Mouse (Mus musculus): Measurements from ENCODE around the gene Tkt. TPM values are rescaled to one million over a fixed set of nuclear protein-coding genes. Genes with fewer than 3 reads are reported as not detected.

The Tkt gene
- total and polyA plus RNA-seq, 2 experiments: 115 to 166 TPM

DNA sequence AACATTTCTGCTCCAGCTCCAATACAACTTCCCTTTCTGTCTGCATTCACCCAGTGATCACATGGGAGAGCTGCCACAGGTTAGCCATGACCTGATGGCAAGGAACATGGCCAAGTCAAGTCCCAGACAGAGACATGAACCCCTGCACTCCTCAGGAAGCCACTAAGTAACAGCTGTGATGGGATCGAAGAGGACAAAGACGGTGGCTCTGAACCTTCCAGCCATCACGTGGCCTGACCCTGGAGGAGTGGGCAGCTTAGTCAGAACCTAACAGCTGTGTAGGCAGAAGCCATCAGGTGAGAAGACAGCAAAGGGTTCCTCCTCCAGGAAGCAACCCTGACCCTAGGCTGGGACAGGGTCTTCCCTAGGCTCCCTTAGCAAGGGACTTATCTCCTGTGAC, 61.3 kb downstream of the Tkt start:
- Histone ChIP-seq H3K36me3 (ENCODE audit: control insufficient read depth, insufficient read depth, low read length) (no peaks in the 10 kb centered on the region), H3K79me2 (ENCODE audit: control insufficient read depth, insufficient read depth, low read length) (no peaks in the 10 kb centered on the region), H3K4me1 (ENCODE audit: control insufficient read depth, insufficient read depth, low read length) (no peaks in the 10 kb centered on the region), H3K27ac (replicated peaks; ENCODE audit: insufficient read depth, low read depth, low read length) (no peak overlapping the region), H3K9ac (ENCODE audit: low read depth, low read length) (no peak overlapping the region), H3K4me3 (ENCODE audit: insufficient read depth, low read depth, low read length) (no peak overlapping the region), H3K27me3 (ENCODE audit: control insufficient read depth, insufficient read depth, low read length) (no peaks in the 10 kb centered on the region)
- DNase-seq (ENCODE audit: extremely low read depth, low read depth, low spot score): no peak
- TF ChIP-seq POLR2A (IDR thresholded peaks at IDR 0.05; ENCODE audit: extremely low read depth, insufficient read depth, low read length) (no peak), CTCF (IDR thresholded peaks at IDR 0.05; ENCODE audit: low read depth, low read length) (no peak)
- WGBS: 86% methylated on average over 3 of the region's 3 CpGs

DNA sequence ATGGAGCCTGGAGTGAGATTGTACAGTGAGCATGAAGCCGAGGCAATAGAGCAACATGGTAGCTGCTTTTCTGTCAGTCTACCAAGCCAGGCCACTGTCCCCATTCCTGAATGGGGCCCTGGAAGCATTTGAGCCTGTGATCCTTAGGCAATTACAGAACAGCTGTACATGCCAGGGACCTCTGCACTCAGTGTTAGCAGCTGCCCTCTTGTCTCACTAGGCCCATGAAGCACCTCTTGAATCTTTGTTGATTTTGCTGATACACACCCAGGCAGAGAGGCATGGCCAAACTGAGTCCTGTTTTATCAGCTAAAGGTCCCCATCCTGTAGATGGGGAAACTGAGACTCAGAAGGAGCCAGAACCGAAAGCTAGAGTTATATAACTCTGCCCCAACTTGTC, 62.1 kb downstream of the Tkt start:
- TF ChIP-seq POLR2A (IDR thresholded peaks at IDR 0.05; ENCODE audit: extremely low read depth, insufficient read depth, low read length) (no peak), CTCF (IDR thresholded peaks at IDR 0.05; ENCODE audit: low read depth, low read length) (no peak)
- no peak overlapping the region for H3K9ac ChIP-seq (ENCODE audit: low read depth, low read length)
- no peaks in the 10 kb centered on the region for H3K4me1 ChIP-seq (ENCODE audit: control insufficient read depth, insufficient read depth, low read length)
- WGBS: 91% methylated on average over 2 of the region's 2 CpGs
- no peak overlapping the region for H3K4me3 ChIP-seq (ENCODE audit: insufficient read depth, low read depth, low read length)
- DNase-seq (ENCODE audit: extremely low read depth, low read depth, low spot score): no peak
- no peaks in the 10 kb centered on the region for H3K79me2 ChIP-seq (ENCODE audit: control insufficient read depth, insufficient read depth, low read length)
- H3K36me3 ChIP-seq (ENCODE audit: control insufficient read depth, insufficient read depth, low read length): no peaks in the 10 kb centered on the region
- no peak overlapping the region for H3K27ac ChIP-seq (replicated peaks; ENCODE audit: insufficient read depth, low read depth, low read length)
- no peaks in the 10 kb centered on the region for H3K27me3 ChIP-seq (ENCODE audit: control insufficient read depth, insufficient read depth, low read length)

DNA sequence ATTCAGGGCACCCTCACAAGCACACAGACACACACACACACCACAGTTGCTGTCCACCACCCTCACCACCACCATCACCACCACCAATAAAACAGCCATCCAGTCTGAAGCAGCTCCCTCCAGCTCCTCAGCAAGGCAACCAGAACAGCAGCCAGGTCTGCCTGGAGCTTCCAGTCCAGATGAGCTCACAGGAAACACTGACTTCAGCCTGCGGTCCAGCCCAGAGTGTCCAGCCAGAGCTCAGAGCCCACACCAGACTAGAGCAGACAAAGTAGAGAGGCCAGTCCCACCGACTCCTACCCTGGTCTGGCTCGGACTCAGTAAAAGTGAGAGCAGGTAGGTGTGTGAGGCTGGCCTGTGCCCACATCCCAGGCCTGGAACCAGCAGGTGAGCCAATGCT, 62.8 kb downstream of the Tkt start:
- WGBS: 87% methylated on average over 3 of the region's 3 CpGs
- no peaks in the 10 kb centered on the region for H3K79me2 ChIP-seq (ENCODE audit: control insufficient read depth, insufficient read depth, low read length)
- H3K4me3 ChIP-seq (ENCODE audit: insufficient read depth, low read depth, low read length): no peak overlapping the region
- no peak overlapping the region for H3K9ac ChIP-seq (ENCODE audit: low read depth, low read length)
- no peak for TF ChIP-seq CTCF (IDR thresholded peaks at IDR 0.05; ENCODE audit: low read depth, low read length)
- no peak for TF ChIP-seq POLR2A (IDR thresholded peaks at IDR 0.05; ENCODE audit: extremely low read depth, insufficient read depth, low read length)
- H3K27me3 ChIP-seq (ENCODE audit: control insufficient read depth, insufficient read depth, low read length): no peaks in the 10 kb centered on the region
- DNase-seq (ENCODE audit: extremely low read depth, low read depth, low spot score): no peak
- no peaks in the 10 kb centered on the region for H3K36me3 ChIP-seq (ENCODE audit: control insufficient read depth, insufficient read depth, low read length)
- H3K27ac ChIP-seq (replicated peaks; ENCODE audit: insufficient read depth, low read depth, low read length): no peak overlapping the region
- H3K4me1 ChIP-seq (ENCODE audit: control insufficient read depth, insufficient read depth, low read length): no peaks in the 10 kb centered on the region

DNA sequence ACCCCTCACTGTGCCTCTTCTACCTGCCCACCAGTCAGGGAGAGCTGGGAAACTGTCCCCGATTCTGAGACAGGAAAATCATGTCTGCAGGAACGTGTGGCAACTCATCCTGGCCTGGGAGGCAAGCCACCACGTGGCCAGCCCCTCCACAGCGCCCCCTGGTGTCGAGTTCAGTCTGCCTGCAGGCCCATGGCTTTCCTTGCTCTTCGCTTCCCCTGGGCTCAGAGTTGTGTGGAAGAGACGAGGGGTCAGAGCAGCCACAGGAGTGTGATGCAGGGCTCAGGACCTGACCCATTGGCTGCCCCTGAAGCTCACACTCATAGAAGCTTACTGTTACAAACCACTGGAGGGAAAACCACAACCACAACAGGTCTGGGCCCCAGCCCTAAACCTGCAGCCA, 64.4 kb downstream of the Tkt start:
- no peaks in the 10 kb centered on the region for H3K4me1 ChIP-seq (ENCODE audit: control insufficient read depth, insufficient read depth, low read length)
- no peaks in the 10 kb centered on the region for H3K27me3 ChIP-seq (ENCODE audit: control insufficient read depth, insufficient read depth, low read length)
- DNase-seq (ENCODE audit: extremely low read depth, low read depth, low spot score): peak; percentile 37
- no peaks in the 10 kb centered on the region for H3K79me2 ChIP-seq (ENCODE audit: control insufficient read depth, insufficient read depth, low read length)
- TF ChIP-seq POLR2A (IDR thresholded peaks at IDR 0.05; ENCODE audit: extremely low read depth, insufficient read depth, low read length) (no peak), CTCF (IDR thresholded peaks at IDR 0.05; ENCODE audit: low read depth, low read length) (peak; percentile 95)
- WGBS: 18% methylated on average over 7 of the region's 7 CpGs
- no peak overlapping the region for H3K27ac ChIP-seq (replicated peaks; ENCODE audit: insufficient read depth, low read depth, low read length)
- H3K9ac ChIP-seq (ENCODE audit: low read depth, low read length): no peak overlapping the region
- H3K36me3 ChIP-seq (ENCODE audit: control insufficient read depth, insufficient read depth, low read length): no peaks in the 10 kb centered on the region
- no peak overlapping the region for H3K4me3 ChIP-seq (ENCODE audit: insufficient read depth, low read depth, low read length)

DNA sequence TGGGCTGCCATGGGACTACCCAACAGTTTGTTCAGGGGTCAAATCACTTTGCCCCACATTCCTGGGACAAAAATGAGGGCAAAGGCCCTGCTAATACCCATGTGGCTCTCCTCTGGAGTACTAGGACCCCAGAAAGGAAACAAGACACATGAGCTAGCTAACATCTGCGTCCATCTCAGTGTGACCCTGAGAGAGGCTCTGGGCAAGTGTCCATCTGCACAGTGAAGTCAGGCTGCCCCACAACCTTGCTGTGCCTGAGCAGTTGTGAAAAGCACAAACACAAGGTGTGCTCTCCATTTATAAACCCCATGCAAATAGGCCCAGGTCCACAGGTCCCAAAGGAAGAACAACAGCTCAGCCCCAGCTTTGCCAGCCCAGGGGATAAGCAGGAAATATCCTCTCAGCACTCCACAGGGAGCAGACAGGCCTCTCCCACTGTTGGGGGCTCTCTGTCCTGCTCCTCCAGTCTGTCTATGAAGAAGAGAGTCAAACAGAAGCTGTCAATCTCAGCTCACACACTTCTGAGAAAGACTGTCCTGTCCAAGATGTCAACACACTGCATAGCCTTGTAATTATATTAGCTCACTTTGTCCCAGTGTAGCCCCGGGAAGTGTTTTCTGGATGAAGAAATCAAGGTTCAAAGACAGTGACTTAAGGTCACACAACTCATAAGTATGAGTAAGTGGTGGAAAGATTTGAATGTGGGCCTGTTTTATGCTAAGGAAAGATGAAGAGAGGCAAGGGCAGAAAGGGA, 65.0 kb downstream of the Tkt start:
- Histone ChIP-seq H3K9ac (ENCODE audit: low read depth, low read length) (no peak overlapping the region), H3K79me2 (ENCODE audit: control insufficient read depth, insufficient read depth, low read length) (no peaks in the 10 kb centered on the region), H3K4me3 (ENCODE audit: insufficient read depth, low read depth, low read length) (no peak overlapping the region), H3K4me1 (ENCODE audit: control insufficient read depth, insufficient read depth, low read length) (no peaks in the 10 kb centered on the region), H3K27ac (replicated peaks; ENCODE audit: insufficient read depth, low read depth, low read length) (no peak overlapping the region), H3K36me3 (ENCODE audit: control insufficient read depth, insufficient read depth, low read length) (no peaks in the 10 kb centered on the region), H3K27me3 (ENCODE audit: control insufficient read depth, insufficient read depth, low read length) (no peaks in the 10 kb centered on the region)
- no peak for TF ChIP-seq CTCF (IDR thresholded peaks at IDR 0.05; ENCODE audit: low read depth, low read length)
- TF ChIP-seq POLR2A (IDR thresholded peaks at IDR 0.05; ENCODE audit: extremely low read depth, insufficient read depth, low read length): no peak
- DNase-seq (ENCODE audit: extremely low read depth, low read depth, low spot score): no peak
- WGBS: 42% methylated on average over 2 of the region's 2 CpGs

DNA sequence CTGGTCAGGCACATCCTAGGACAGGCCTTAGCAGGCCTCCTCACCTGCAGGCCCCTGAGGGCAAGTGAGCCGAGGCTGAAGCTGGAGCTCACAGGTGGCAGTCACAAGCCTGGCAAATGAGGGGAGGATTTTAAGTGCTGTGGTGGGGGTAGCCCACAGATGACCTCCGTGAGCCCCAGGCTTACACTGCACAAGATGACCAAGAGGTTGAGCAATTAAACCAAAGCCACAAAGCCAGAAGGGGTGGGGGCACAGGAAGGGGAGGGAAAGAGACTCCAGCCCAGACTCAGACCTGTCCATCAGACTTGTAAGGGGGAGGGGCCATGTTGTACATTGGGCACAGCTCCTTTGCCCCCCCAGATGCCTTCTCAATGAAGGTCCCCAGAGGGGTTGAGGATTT, 68.6 kb downstream of the Tkt start:
- Histone ChIP-seq H3K4me1 (ENCODE audit: control insufficient read depth, insufficient read depth, low read length) (no peaks in the 10 kb centered on the region), H3K9ac (ENCODE audit: low read depth, low read length) (no peak overlapping the region), H3K27me3 (ENCODE audit: control insufficient read depth, insufficient read depth, low read length) (no peaks in the 10 kb centered on the region), H3K27ac (replicated peaks; ENCODE audit: insufficient read depth, low read depth, low read length) (no peak overlapping the region), H3K36me3 (ENCODE audit: control insufficient read depth, insufficient read depth, low read length) (no peaks in the 10 kb centered on the region), H3K4me3 (ENCODE audit: insufficient read depth, low read depth, low read length) (no peak overlapping the region), H3K79me2 (ENCODE audit: control insufficient read depth, insufficient read depth, low read length) (no peaks in the 10 kb centered on the region)
- TF ChIP-seq CTCF (IDR thresholded peaks at IDR 0.05; ENCODE audit: low read depth, low read length) (no peak), POLR2A (IDR thresholded peaks at IDR 0.05; ENCODE audit: extremely low read depth, insufficient read depth, low read length) (no peak)
- WGBS: 86% methylated on average over 2 of the region's 2 CpGs
- no peak for DNase-seq (ENCODE audit: extremely low read depth, low read depth, low spot score)

Measured in liver, adult 2 months (tissue).